Mouse (Mus musculus): ENCODE data around the gene Kif26b.
A peak's percentile ranks its signal among the peaks of the same experiment; 100 is the strongest.

Gene Kif26b

DNA sequence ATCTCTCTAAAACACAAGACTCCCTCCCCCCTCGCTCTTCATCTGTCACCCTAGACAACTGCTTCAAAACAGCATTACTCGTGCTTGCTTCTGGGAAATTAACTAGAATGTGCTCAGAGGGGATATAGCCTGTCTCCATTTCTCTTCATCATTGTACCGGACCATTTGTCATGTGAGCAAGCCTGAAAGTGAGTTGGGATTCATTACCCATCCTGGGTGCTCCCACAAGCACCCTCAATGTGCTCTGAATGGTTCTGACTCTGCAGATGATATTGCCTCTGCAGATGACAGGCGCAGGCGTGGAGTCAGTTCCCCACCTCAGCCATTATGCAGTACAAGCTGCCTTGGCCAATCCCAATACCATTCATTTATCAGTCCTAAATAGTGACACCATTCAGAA, 357.7 kb downstream of the Kif26b start:
- ATAC-seq (ENCODE audit: insufficient number of reproducible peaks, low FRiP score, low TSS enrichment), result no peak

GRCm38 (mm10) chr1:178892376-178892775, 363.5 kb downstream of the Kif26b start:
- ATAC-seq (ENCODE audit: insufficient number of reproducible peaks, low FRiP score, low TSS enrichment), result no peak

- no peak for ATAC-seq (ENCODE audit: insufficient number of reproducible peaks, low FRiP score, low TSS enrichment)
Observed at GRCm38 (mm10) chr1:178893229-178894080, 364.5 kb downstream of the Kif26b start.

GRCm38 (mm10) chr1:178894081-178894401, 365.1 kb downstream of the Kif26b start:
- no peak for ATAC-seq (ENCODE audit: insufficient number of reproducible peaks, low FRiP score, low TSS enrichment)

- no peak for ATAC-seq (ENCODE audit: insufficient number of reproducible peaks, low FRiP score, low TSS enrichment)
Observed at GRCm38 (mm10) chr1:178895674-178896073, 366.7 kb downstream of the Kif26b start.

DNA sequence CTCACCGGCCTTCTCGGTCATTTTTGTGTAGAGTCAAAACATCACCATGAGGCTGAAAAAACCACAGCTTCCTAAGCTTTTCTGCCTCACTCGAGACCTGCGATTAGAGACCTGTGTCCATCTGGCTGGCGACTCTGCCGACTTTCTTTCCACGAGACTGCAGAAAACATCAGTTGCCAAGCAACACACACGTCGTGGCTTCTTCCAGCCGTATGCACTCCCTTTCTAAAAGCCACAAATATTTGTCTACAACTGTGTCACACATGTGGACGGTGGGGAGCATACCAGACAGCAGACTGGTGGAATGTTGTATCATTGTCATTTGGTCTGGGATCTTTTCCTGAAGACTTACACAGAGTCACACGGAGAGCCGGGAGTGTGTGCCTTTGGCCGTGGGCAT, 382.0 kb downstream of the Kif26b start:
- ATAC-seq (ENCODE audit: insufficient number of reproducible peaks, low FRiP score, low TSS enrichment), result no peak

GRCm38 (mm10) chr1:178912936-178913716, 384.2 kb downstream of the Kif26b start:
- no peak for ATAC-seq (ENCODE audit: insufficient number of reproducible peaks, low FRiP score, low TSS enrichment)

DNA sequence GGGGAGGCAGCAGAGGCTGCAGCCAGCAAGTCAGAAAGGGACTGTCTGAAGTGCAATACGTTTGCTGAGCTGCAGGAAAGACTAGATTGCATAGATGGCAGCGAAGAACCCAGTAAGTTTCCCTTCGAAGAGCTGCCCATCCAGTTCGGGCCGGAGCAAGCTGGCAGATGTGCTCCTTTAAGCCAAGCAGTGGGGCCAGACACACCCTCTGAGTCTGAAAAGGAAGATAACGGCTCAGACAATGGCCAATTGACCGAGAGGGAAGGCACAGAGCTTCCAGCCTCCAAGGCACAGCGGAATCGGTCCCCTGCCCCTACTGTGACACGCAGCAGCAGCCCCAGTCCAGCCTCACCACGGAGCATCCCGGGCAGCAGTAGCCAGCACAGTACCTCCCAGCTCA, 386.1 kb downstream of the Kif26b start:
- no peak for ATAC-seq (ENCODE audit: insufficient number of reproducible peaks, low FRiP score, low TSS enrichment)

DNA sequence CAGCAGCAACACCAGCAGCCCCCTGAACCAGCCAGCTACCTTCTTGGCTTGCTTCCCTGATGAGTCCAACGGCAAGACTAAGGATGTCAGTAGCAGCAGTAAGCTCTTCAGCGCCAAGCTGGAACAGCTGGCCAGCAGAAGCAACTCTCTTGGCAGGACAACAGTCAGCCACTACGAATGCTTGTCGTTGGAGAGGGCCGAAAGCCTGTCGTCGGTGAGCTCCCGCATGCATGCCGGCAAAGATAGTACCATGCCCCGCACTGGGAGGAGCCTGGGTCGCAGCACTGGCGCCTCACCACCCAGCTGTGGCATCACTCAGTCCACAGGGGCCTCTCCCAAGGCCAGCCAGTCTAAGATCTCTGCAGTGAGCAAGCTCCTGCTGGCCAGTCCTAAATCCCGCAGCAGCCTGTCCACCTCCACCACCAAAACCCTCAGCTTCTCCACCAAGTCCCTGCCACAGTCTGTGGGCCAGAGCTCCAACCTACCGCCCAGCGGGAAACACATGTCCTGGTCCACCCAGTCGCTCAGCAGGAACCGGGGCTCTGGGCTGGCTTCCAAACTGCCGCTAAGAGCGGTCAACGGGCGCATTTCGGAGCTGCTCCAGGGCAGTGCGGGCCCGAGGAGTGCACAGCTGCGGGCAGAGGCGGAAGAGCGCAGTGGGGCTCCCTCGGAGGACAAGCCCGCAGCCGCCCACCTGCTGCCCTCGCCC, 388.4 kb downstream of the Kif26b start:
- no peak; the same call in 1 of the 2 replicates for ATAC-seq (ENCODE audit: insufficient number of reproducible peaks, low FRiP score, low TSS enrichment)

GRCm38 (mm10) chr1:178924492-178925183, 395.7 kb downstream of the Kif26b start:
- ATAC-seq (ENCODE audit: insufficient number of reproducible peaks, low FRiP score, low TSS enrichment), result no peak

GRCm38 (mm10) chr1:178929531-178929930, 400.6 kb downstream of the Kif26b start:
- no peak for ATAC-seq (ENCODE audit: insufficient number of reproducible peaks, low FRiP score, low TSS enrichment)

DNA sequence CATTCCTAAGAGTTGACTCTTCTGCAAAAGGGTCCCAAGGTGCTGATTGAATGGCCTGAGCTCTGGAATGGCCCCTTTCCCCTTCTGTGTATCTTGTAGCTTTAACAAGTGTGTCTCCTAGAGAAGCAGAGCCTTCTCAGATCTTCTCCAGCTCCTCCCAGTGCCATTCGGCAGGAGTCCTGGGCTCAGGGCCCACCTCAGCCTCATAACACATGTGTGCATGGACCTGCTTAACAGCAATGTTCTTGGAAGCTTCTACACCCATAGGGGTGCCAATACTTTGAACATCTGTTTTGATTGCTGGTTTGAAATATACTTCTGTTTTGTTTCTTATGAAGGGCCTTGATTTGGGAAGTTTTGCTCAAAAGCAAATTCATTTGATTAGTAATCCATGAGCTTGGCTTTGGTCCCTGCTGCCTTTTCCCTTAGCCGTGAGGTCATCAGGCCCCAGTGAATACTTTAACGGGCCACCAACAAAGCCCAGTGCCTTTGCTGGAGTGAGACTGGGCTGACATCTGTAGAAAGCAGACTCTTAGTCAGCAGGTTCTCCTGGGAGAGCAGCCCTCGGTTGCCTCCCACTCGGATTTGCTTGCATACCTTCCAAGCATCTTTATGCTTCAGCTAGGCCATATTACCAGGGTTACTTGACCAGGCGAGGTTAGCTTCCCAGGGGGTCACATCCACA, 405.2 kb downstream of the Kif26b start:
- ATAC-seq (ENCODE audit: insufficient number of reproducible peaks, low FRiP score, low TSS enrichment), result no peak

GRCm38 (mm10) chr1:178936457-178936856, 407.5 kb downstream of the Kif26b start:
- no peak for ATAC-seq (ENCODE audit: insufficient number of reproducible peaks, low FRiP score, low TSS enrichment)

DNA sequence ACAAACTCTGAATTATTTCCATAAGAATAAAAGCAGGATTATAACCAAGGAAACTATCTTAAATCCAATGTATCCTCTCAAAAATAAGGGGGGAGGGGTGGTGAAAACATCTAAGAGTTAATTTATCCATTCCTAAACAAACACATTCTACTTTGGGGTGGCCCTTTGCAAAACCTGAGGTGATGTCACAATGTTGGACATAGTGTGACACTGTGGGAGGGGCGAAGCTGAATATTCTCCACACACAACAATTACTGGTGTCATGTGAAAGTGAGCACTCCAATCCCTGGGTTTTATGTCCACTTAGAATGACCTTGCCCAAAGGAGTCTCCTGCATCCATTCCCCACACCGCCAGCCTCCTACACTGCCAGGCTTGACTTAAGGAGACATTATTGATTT, 408.1 kb downstream of the Kif26b start:
- ATAC-seq (ENCODE audit: insufficient number of reproducible peaks, low FRiP score, low TSS enrichment), result no peak

GRCm38 (mm10) chr1:178940353-178940752, 411.4 kb downstream of the Kif26b start:
- ATAC-seq (ENCODE audit: insufficient number of reproducible peaks, low FRiP score, low TSS enrichment), result no peak

- ATAC-seq (ENCODE audit: insufficient number of reproducible peaks, low FRiP score, low TSS enrichment), result no peak
Observed at GRCm38 (mm10) chr1:178942251-178942963, 413.5 kb downstream of the Kif26b start.

DNA sequence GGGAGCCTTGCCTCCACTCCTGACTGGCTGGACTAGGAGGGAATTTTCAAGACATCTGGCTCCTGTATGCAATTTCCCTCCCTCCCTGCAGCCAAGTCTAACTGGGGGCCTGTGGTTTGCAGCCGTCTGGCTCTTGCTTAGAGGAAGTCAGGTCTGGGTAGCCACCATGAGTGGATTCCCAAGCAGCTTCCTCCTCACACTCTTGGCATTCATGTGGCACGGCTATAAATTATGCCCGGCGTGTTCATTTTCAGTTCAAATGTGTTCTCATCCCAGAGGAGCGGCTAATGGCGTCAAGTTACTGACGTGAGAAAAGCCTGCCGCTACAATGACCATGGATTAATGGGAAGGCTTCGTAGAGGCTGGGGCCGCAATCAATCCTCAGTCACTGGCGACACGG, 424.0 kb downstream of the Kif26b start:
- ATAC-seq (ENCODE audit: insufficient number of reproducible peaks, low FRiP score, low TSS enrichment), result no peak

- no peak for ATAC-seq (ENCODE audit: insufficient number of reproducible peaks, low FRiP score, low TSS enrichment)
Observed at GRCm38 (mm10) chr1:178958641-178959040, 429.7 kb downstream of the Kif26b start.

GRCm38 (mm10) chr1:178960015-178960559, 431.2 kb downstream of the Kif26b start:
- peak; percentile 78 for ATAC-seq (ENCODE audit: insufficient number of reproducible peaks, low FRiP score, low TSS enrichment)

Measured in cerebellum, adult (tissue).